Mouse (Mus musculus) gastrocnemius, postnatal 25 days (tissue): ENCODE results near the gene Kif1b. TPM values are rescaled to one million over a fixed set of nuclear protein-coding genes. Genes with fewer than 3 reads are reported as not detected.
A peak's percentile ranks its signal among the peaks of the same experiment; 100 is the strongest.
"Not testable (repeated sequence)": the region's sequence is repeated elsewhere in the genome, so short reads cannot be mapped to it uniquely, and the experiment has no call there.

Experiments
- DNase-seq: peaks from one replicate; pipeline ENCODE4 v3.0.0; 2022
- total RNA-seq, 2 experiments: library from RNA; stranded (reverse); gene quantifications; 1 replicate in 1 of 2; 2 replicates in 1 of 2; pipeline ENCODE4 v1.2.3; 2021

The Kif1b gene
- total RNA-seq, 2 experiments from 2014 or later: 304 to 308 TPM

GRCm38 (mm10) chr4:149273128-149273527 is 34.4 kb downstream of the Kif1b start:
- DNase-seq: no peak

- no peak for DNase-seq
Measured at GRCm38 (mm10) chr4:149270541-149270940, 37.0 kb downstream of the Kif1b start.

- no peak for DNase-seq
Measured at GRCm38 (mm10) chr4:149269026-149269425, 38.5 kb downstream of the Kif1b start.

- no peak for DNase-seq
Measured at GRCm38 (mm10) chr4:149264895-149265294, 42.6 kb downstream of the Kif1b start.

GRCm38 (mm10) chr4:149263218-149263617 is 44.3 kb downstream of the Kif1b start:
- DNase-seq: no peak

GRCm38 (mm10) chr4:149261466-149261865 is 46.0 kb downstream of the Kif1b start:
- DNase-seq: no peak

- no peak for DNase-seq
Measured at GRCm38 (mm10) chr4:149260911-149261310, 46.6 kb downstream of the Kif1b start.

GRCm38 (mm10) chr4:149259391-149260094 is 48.0 kb downstream of the Kif1b start:
- no peak for DNase-seq

- DNase-seq: no peak
Measured at GRCm38 (mm10) chr4:149258926-149259325, 48.6 kb downstream of the Kif1b start.

GRCm38 (mm10) chr4:149256511-149257300 is 50.8 kb downstream of the Kif1b start:
- peak; percentile 22 for DNase-seq

- no peak for DNase-seq
Measured at GRCm38 (mm10) chr4:149255277-149256270, 51.9 kb downstream of the Kif1b start.

GRCm38 (mm10) chr4:149254827-149255226 is 52.7 kb downstream of the Kif1b start:
- DNase-seq: no peak

GRCm38 (mm10) chr4:149249311-149249710 is 58.2 kb downstream of the Kif1b start:
- no peak for DNase-seq

GRCm38 (mm10) chr4:149247772-149248171 is 59.7 kb downstream of the Kif1b start:
- DNase-seq: no peak

- DNase-seq: no peak
Measured at GRCm38 (mm10) chr4:149247156-149247633, 60.3 kb downstream of the Kif1b start.

- DNase-seq: no peak
Measured at GRCm38 (mm10) chr4:149246578-149247155, 60.8 kb downstream of the Kif1b start.

GRCm38 (mm10) chr4:149237011-149237410 is 70.5 kb downstream of the Kif1b start:
- DNase-seq: no peak

- DNase-seq: peak; percentile 19
Measured at GRCm38 (mm10) chr4:149233938-149234337, 73.6 kb downstream of the Kif1b start.

- DNase-seq: not testable (repeated sequence)
Measured at GRCm38 (mm10) chr4:149228682-149229081, 78.8 kb downstream of the Kif1b start.

GRCm38 (mm10) chr4:149228256-149228655 is 79.2 kb downstream of the Kif1b start:
- no peak for DNase-seq

- DNase-seq: no peak
Measured at GRCm38 (mm10) chr4:149226311-149226710, 81.2 kb downstream of the Kif1b start.

- DNase-seq: no peak
Measured at GRCm38 (mm10) chr4:149223453-149223852, 84.0 kb downstream of the Kif1b start.
